Mouse (Mus musculus) lung, adult 2 months (tissue): ENCODE results near the gene 1700015G11Rik.

Experiments
- CTCF ChIP-seq: fragments of 200-500 bp; IDR thresholded peaks from 2 replicates; pipeline ENCODE4 v1.5.1; 2011; ENCODE audit warnings: mild to moderate bottlenecking, low read length, control low read depth; ENCODE audit not compliant: insufficient read depth
- POLR2A ChIP-seq: fragments of 200-500 bp; IDR thresholded peaks from 2 replicates; pipeline ENCODE4 v1.6.1; 2011; ENCODE audit warnings: low read depth, mild to moderate bottlenecking, control low read depth, low read length, borderline replicate concordance; ENCODE audit errors: extremely low read depth

DNA sequence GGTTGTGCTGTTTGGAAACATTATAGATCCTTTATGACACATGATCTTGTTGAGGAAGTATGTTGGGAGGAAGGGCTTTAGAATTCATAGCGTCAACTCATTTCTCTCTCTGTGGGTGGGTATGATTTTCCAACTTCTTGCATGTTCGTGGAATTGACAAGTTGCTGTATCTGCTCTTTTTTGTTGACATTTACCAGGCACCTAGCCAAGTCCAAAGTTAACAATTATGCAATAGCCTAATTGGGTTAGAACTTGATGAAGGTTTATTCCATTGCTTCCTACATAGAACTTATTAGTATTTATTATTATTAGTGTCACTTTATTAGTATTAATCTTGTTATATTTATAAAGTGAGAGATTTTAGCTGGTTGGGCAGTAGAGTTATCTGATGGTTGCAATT, 40.3 kb upstream of the 1700015G11Rik start:
- TF ChIP-seq CTCF (no peak), POLR2A (no peak)
